Mouse (Mus musculus): ENCODE results near the gene Olfr551. TPM values are rescaled to one million over a fixed set of nuclear protein-coding genes. Genes with fewer than 3 reads are reported as not detected.

Gene Olfr551
- polyA plus RNA-seq, 1 experiment from 2014 or later = not detected

GRCm38 (mm10) chr7:102564999-102565997 is 26.4 kb downstream of the Olfr551 start, which contains the start of gene Trim21:
TSS of gene Trim21 (minus strand) at chr7:102565486.
- no peaks in the 10 kb centered on the region for H3K9me3 ChIP-seq
- no peaks in the 10 kb centered on the region for H3K27me3 ChIP-seq
- peak within 1 kb of the TSS; percentile 30 for H3K4me3 ChIP-seq
- H3K36me3 ChIP-seq = no peaks in the 10 kb centered on the region
- H3K27ac ChIP-seq (replicated peaks) = no peak within 1 kb of the TSS
- no peaks in the 10 kb centered on the region for H3K4me1 ChIP-seq (replicated peaks)
- ATAC-seq (ENCODE audit: low FRiP score, low read depth) = peak; percentile 79; the same call in 1 of the 2 replicates
- peak within 1 kb of the TSS; percentile 37 for H3K4me2 ChIP-seq
- peak within 1 kb of the TSS; percentile 14; the same call in 1 of the 2 replicates for H3K9ac ChIP-seq
- 21% methylated on average over 10 of the region's 10 CpGs for WGBS

GRCm38 (mm10) chr7:102553279-102553678 is 38.4 kb downstream of the Olfr551 start:
- H3K4me2 ChIP-seq = no peak overlapping the region
- no peaks in the 10 kb centered on the region for H3K36me3 ChIP-seq
- 85% methylated on average over 3 of the region's 3 CpGs for WGBS
- H3K4me3 ChIP-seq = no peak overlapping the region
- no peak overlapping the region for H3K27ac ChIP-seq (replicated peaks)
- no peak for ATAC-seq (ENCODE audit: low FRiP score, low read depth)
- no peaks in the 10 kb centered on the region for H3K27me3 ChIP-seq
- no peaks in the 10 kb centered on the region for H3K4me1 ChIP-seq (replicated peaks)
- no peaks in the 10 kb centered on the region for H3K9me3 ChIP-seq
- H3K9ac ChIP-seq = no peak overlapping the region

- Histone ChIP-seq H3K36me3 (no peaks in the 10 kb centered on the region), H3K4me1 (replicated peaks) (no peaks in the 10 kb centered on the region), H3K9ac (no peak within 1 kb of the TSS), H3K4me3 (no peak within 1 kb of the TSS), H3K27me3 (no peaks in the 10 kb centered on the region), H3K4me2 (no peak within 1 kb of the TSS), H3K27ac (replicated peaks) (no peak within 1 kb of the TSS), H3K9me3 (no peaks in the 10 kb centered on the region)
- ATAC-seq (ENCODE audit: low FRiP score, low read depth) = no peak
- 91% methylated on average over 3 of the region's 3 CpGs for WGBS
These were observed 42.1 kb downstream of the Olfr551 start, which contains the start of gene Olfr549 for GRCm38 (mm10) chr7:102549570-102549969. TSS of gene Olfr549 (plus strand) at chr7:102549870.

DNA sequence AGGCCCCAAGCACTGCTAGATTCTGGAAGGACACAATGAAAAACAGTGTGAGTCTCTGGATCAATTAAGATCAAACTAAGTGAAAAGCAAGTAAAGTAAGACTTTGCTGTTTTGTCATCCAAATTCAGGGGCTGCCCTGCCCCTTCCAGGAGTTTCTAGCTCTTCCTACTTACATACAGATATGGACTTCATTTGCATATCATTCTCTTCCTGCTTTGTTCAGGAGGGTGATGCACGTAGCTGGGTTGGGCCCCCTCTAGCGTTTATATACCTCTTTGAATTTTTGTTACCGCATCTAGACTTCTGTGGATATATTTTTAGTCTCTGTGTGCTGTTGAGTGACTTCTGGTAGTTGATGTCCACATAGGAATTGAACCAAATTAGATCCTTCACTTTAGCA is 50.4 kb downstream of the Olfr551 start:
- Histone ChIP-seq H3K36me3 (no peaks in the 10 kb centered on the region), H3K4me1 (replicated peaks) (no peaks in the 10 kb centered on the region), H3K27me3 (no peaks in the 10 kb centered on the region), H3K9me3 (no peaks in the 10 kb centered on the region), H3K9ac (no peak overlapping the region), H3K4me3 (no peak overlapping the region), H3K4me2 (no peak overlapping the region), H3K27ac (replicated peaks) (no peak overlapping the region)
- ATAC-seq (ENCODE audit: low FRiP score, low read depth) = no peak
- WGBS = 69% methylated on average over 3 of the region's 3 CpGs

DNA sequence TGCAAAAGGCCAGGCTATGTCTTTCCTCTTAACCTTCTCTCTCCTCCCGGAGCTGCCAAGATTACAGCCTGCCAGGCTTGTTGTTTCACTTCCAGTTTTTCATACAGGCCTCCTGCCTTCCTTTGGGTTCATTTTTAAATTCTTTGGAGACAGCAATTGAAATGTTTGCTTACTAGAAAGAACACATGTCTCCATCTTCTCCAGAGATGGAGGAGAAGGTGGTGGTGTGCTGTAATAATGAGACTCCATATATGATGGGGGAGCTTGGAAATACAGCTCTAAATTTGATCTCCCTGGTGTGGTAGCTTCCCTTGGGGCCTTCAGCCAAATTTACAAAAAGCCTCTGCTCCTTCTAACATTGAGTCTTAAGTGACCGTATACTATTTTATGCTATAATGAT is 51.1 kb downstream of the Olfr551 start, which contains the start of gene Olfr548-ps1:
Gene Olfr548-ps1, plus strand, starts transcription at position 301 of the 400 bp plus-strand sequence.
- Histone ChIP-seq H3K4me3 (no peak within 1 kb of the TSS), H3K9me3 (no peaks in the 10 kb centered on the region), H3K27me3 (no peaks in the 10 kb centered on the region), H3K4me1 (replicated peaks) (no peaks in the 10 kb centered on the region), H3K4me2 (no peak within 1 kb of the TSS), H3K36me3 (no peaks in the 10 kb centered on the region), H3K9ac (no peak within 1 kb of the TSS), H3K27ac (replicated peaks) (no peak within 1 kb of the TSS)
- no peak for ATAC-seq (ENCODE audit: low FRiP score, low read depth)
- 98% methylated on average over 2 of the region's 2 CpGs for WGBS

GRCm38 (mm10) chr7:102534449-102534848 is 57.2 kb downstream of the Olfr551 start, which contains the start of gene Olfr547:
TSS of gene Olfr547 (plus strand) at chr7:102534749.
- Histone ChIP-seq H3K4me3 (no peak within 1 kb of the TSS), H3K4me1 (replicated peaks) (no peaks in the 10 kb centered on the region), H3K36me3 (no peaks in the 10 kb centered on the region), H3K9ac (no peak within 1 kb of the TSS), H3K4me2 (no peak within 1 kb of the TSS), H3K27me3 (no peaks in the 10 kb centered on the region), H3K9me3 (no peaks in the 10 kb centered on the region), H3K27ac (replicated peaks) (no peak within 1 kb of the TSS)
- 79% methylated on average over 1 of the region's 1 CpGs for WGBS
- no peak for ATAC-seq (ENCODE audit: low FRiP score, low read depth)

Other genes with a start within 250 kb of the Olfr551 start
- 51.4 and 61.4 TPM in 2 replicates for gene Rrm1, start 150.2 kb downstream of the Olfr551 start, polyA plus RNA-seq (2015; fragmentation: Nextera tagmentation; extraction: Ambion mirVana)
- gene Olfr543, start 110.2 kb downstream of the Olfr551 start, polyA plus RNA-seq (2015; fragmentation: Nextera tagmentation; extraction: Ambion mirVana) = 0.34 and 0.52 TPM in 2 replicates
- 0.16 and 0.18 TPM in 2 replicates for gene Olfr544, start 103.6 kb downstream of the Olfr551 start, polyA plus RNA-seq (2015; fragmentation: Nextera tagmentation; extraction: Ambion mirVana)
- gene Olfr545, start 92.3 kb downstream of the Olfr551 start, polyA plus RNA-seq (2015; fragmentation: Nextera tagmentation; extraction: Ambion mirVana) = 0.13 and 0.25 TPM in 2 replicates
- gene Olfr547, start 57.1 kb downstream of the Olfr551 start, polyA plus RNA-seq (2015; fragmentation: Nextera tagmentation; extraction: Ambion mirVana) = not detected in 2 replicates
- gene Olfr548-ps1, start 51.0 kb downstream of the Olfr551 start, polyA plus RNA-seq (2015; fragmentation: Nextera tagmentation; extraction: Ambion mirVana) = not detected in 2 replicates
- gene Olfr549, start 42.0 kb downstream of the Olfr551 start, polyA plus RNA-seq (2015; fragmentation: Nextera tagmentation; extraction: Ambion mirVana) = not detected in 2 replicates
- gene Trim21, start 26.4 kb downstream of the Olfr551 start, polyA plus RNA-seq (2015; fragmentation: Nextera tagmentation; extraction: Ambion mirVana) = 0.25 and 0.26 TPM in 2 replicates
- not detected in 2 replicates for gene Olfr550, start 20.4 kb downstream of the Olfr551 start, polyA plus RNA-seq (2015; fragmentation: Nextera tagmentation; extraction: Ambion mirVana)
- 0.04 TPM in 1 of 2 replicates, not detected in the other for gene Olfr552, start 5.9 kb upstream of the Olfr551 start, polyA plus RNA-seq (2015; fragmentation: Nextera tagmentation; extraction: Ambion mirVana)
- gene Olfr553, start 26.3 kb upstream of the Olfr551 start, polyA plus RNA-seq (2015; fragmentation: Nextera tagmentation; extraction: Ambion mirVana) = not detected in 2 replicates
- not detected in 2 replicates for gene Olfr554, start 46.5 kb upstream of the Olfr551 start, polyA plus RNA-seq (2015; fragmentation: Nextera tagmentation; extraction: Ambion mirVana)
- gene Olfr555, start 66.9 kb upstream of the Olfr551 start, polyA plus RNA-seq (2015; fragmentation: Nextera tagmentation; extraction: Ambion mirVana) = not detected in 2 replicates
- not detected in 2 replicates for gene Olfr556, start 73.0 kb upstream of the Olfr551 start, polyA plus RNA-seq (2015; fragmentation: Nextera tagmentation; extraction: Ambion mirVana)
- 6.5 and 7.0 TPM in 2 replicates for gene Trim68, start 95.4 kb upstream of the Olfr551 start, polyA plus RNA-seq (2015; fragmentation: Nextera tagmentation; extraction: Ambion mirVana)
- gene Olfr557, start 104.0 kb upstream of the Olfr551 start, polyA plus RNA-seq (2015; fragmentation: Nextera tagmentation; extraction: Ambion mirVana) = not detected in 2 replicates
- gene Olfr558, start 110.3 kb upstream of the Olfr551 start, polyA plus RNA-seq (2015; fragmentation: Nextera tagmentation; extraction: Ambion mirVana) = 0.13 and 0.14 TPM in 2 replicates
- gene Olfr33, start 127.2 kb upstream of the Olfr551 start, polyA plus RNA-seq (2015; fragmentation: Nextera tagmentation; extraction: Ambion mirVana) = not detected in 2 replicates
- not detected in 2 replicates for gene Olfr559, start 135.6 kb upstream of the Olfr551 start, polyA plus RNA-seq (2015; fragmentation: Nextera tagmentation; extraction: Ambion mirVana)
- not detected in 2 replicates for gene Olfr560, start 167.5 kb upstream of the Olfr551 start, polyA plus RNA-seq (2015; fragmentation: Nextera tagmentation; extraction: Ambion mirVana)
- 0.12 TPM in 1 of 2 replicates, not detected in the other for gene Olfr78, start 167.6 kb upstream of the Olfr551 start, polyA plus RNA-seq (2015; fragmentation: Nextera tagmentation; extraction: Ambion mirVana)
- not detected in 2 replicates for gene Olfr561, start 179.3 kb upstream of the Olfr551 start, polyA plus RNA-seq (2015; fragmentation: Nextera tagmentation; extraction: Ambion mirVana)
- gene Olfr564, start 211.6 kb upstream of the Olfr551 start, polyA plus RNA-seq (2015; fragmentation: Nextera tagmentation; extraction: Ambion mirVana) = not detected in 2 replicates